Mouse (Mus musculus) liver, embryonic 15.5 days (tissue): ENCODE data around the gene Col6a4. TPM values are rescaled to one million over a fixed set of nuclear protein-coding genes. Genes with fewer than 3 reads are reported as not detected.
A peak's percentile ranks its signal among the peaks of the same experiment; 100 is the strongest.

Experiments used
- ATAC-seq: fragments of 200-750 bp; cut with Nextera tagmentation; 2 replicates; pipeline ENCODE4 v1.8.0; 2017; ENCODE audit warnings: moderate number of reproducible peaks, mild to moderate bottlenecking, moderate library complexity; ENCODE audit not compliant: insufficient read depth
- H3K27ac ChIP-seq: fragments of 300-500 bp; sonication (generic); replicated peaks from 2 replicates; pipeline ENCODE4 v1.5.1; 2015; ENCODE audit warnings: mild to moderate bottlenecking, inconsistent platforms
- H3K27me3 ChIP-seq: fragments of 300-500 bp; sonication (generic); 2 replicates; pipeline ENCODE4 v1.6.1; 2015; ENCODE audit warnings: mild to moderate bottlenecking, inconsistent platforms
- H3K36me3 ChIP-seq: fragments of 300-500 bp; sonication (generic); replicated peaks from 2 replicates; pipeline ENCODE4 v1.6.1; 2015; ENCODE audit warnings: moderate library complexity, mild to moderate bottlenecking, inconsistent platforms
- H3K4me1 ChIP-seq: fragments of 300-500 bp; sonication (generic); replicated peaks from 2 replicates; pipeline ENCODE4 v1.6.1; 2015; ENCODE audit warnings: inconsistent platforms
- H3K4me2 ChIP-seq: fragments of 300-500 bp; sonication (generic); 2 replicates; pipeline ENCODE4 v1.6.1; 2015; ENCODE audit warnings: moderate library complexity, mild to moderate bottlenecking, inconsistent platforms
- H3K4me3 ChIP-seq: fragments of 300-500 bp; sonication (generic); replicated peaks from 2 replicates; pipeline ENCODE4 v1.5.1; 2015; ENCODE audit warnings: mild to moderate bottlenecking, inconsistent platforms
- H3K9ac ChIP-seq: fragments of 300-500 bp; sonication (generic); 2 replicates; pipeline ENCODE4 v1.6.1; 2015; ENCODE audit warnings: moderate library complexity, mild to moderate bottlenecking, inconsistent platforms
- H3K9me3 ChIP-seq: fragments of 300-500 bp; sonication (generic); replicated peaks from 2 replicates; pipeline ENCODE4 v1.6.1; 2016; ENCODE audit warnings: inconsistent platforms
- WGBS: fragments of 180-500 bp; shearing (Covaris S2); methylation state at CpG from one replicate; pipeline ENCODE4 v1.1.7; 2015; ENCODE audit warnings: mixed read lengths; ENCODE audit not compliant: insufficient replicate concordance; 5-methylcytosine and 5-hydroxymethylcytosine counted together
- polyA plus RNA-seq: library from polyadenylated mRNA; unstranded; fragments of >200 nt; fragmentation: Nextera tagmentation; extraction: Ambion mirVana; gene quantifications from 2 replicates; pipeline ENCODE4 v1.2.1, GENCODE M21; 2015

The Col6a4 gene
- polyA plus RNA-seq, 1 experiment from 2014 or later: not detected

- H3K36me3 ChIP-seq: no peaks in the 10 kb centered on the region
- no peak for ATAC-seq
- H3K4me3 ChIP-seq: no peak overlapping the region
- H3K9me3 ChIP-seq: no peaks in the 10 kb centered on the region
- H3K4me1 ChIP-seq: no peaks in the 10 kb centered on the region
- no peak overlapping the region for H3K9ac ChIP-seq
- H3K4me2 ChIP-seq: no peak overlapping the region
- no peaks in the 10 kb centered on the region for H3K27me3 ChIP-seq
- WGBS: 62% methylated on average over 6 of the region's 6 CpGs
- no peak overlapping the region for H3K27ac ChIP-seq
These were observed 107.1 kb downstream of the Col6a4 start for GRCm38 (mm10) chr9:105989468-105989867.

GRCm38 (mm10) chr9:105988096-105988495 is 108.5 kb downstream of the Col6a4 start:
- Histone ChIP-seq H3K36me3 (no peaks in the 10 kb centered on the region), H3K27me3 (no peaks in the 10 kb centered on the region), H3K27ac (no peak overlapping the region), H3K4me1 (no peaks in the 10 kb centered on the region), H3K9ac (no peak overlapping the region), H3K4me3 (no peak overlapping the region), H3K9me3 (no peaks in the 10 kb centered on the region), H3K4me2 (no peak overlapping the region)
- 51% methylated on average over 8 of the region's 8 CpGs for WGBS
- ATAC-seq: no peak

- Histone ChIP-seq H3K27ac (no peak overlapping the region), H3K4me3 (no peak overlapping the region), H3K27me3 (no peaks in the 10 kb centered on the region), H3K4me2 (no peak overlapping the region), H3K36me3 (no peaks in the 10 kb centered on the region), H3K4me1 (no peaks in the 10 kb centered on the region), H3K9ac (no peak overlapping the region), H3K9me3 (no peaks in the 10 kb centered on the region)
- ATAC-seq: no peak
- 37% methylated on average over 10 of the region's 10 CpGs for WGBS
These were observed 111.6 kb downstream of the Col6a4 start for GRCm38 (mm10) chr9:105984931-105985519.

GRCm38 (mm10) chr9:105978479-105978878 is 118.1 kb downstream of the Col6a4 start:
- Histone ChIP-seq H3K4me1 (no peaks in the 10 kb centered on the region), H3K27me3 (no peaks in the 10 kb centered on the region; the same call in none of the 2 replicates), H3K36me3 (no peaks in the 10 kb centered on the region), H3K4me2 (no peak overlapping the region), H3K9ac (no peak overlapping the region), H3K9me3 (no peaks in the 10 kb centered on the region), H3K27ac (no peak overlapping the region), H3K4me3 (no peak overlapping the region)
- ATAC-seq: no peak
- 71% methylated on average over 8 of the region's 8 CpGs for WGBS

- 0 out of 2 replicates have a peak overlapping the region, but pooled peaks have one; percentile 11 for H3K4me2 ChIP-seq
- ATAC-seq: no peak
- 19% methylated on average over 13 of the region's 13 CpGs for WGBS
These were observed 119.7 kb downstream of the Col6a4 start for GRCm38 (mm10) chr9:105976871-105977270.

GRCm38 (mm10) chr9:105976314-105976713 is 120.3 kb downstream of the Col6a4 start:
- Histone ChIP-seq H3K4me2 (no peak overlapping the region), H3K4me1 (no peaks in the 10 kb centered on the region), H3K4me3 (no peak overlapping the region), H3K9ac (no peak overlapping the region), H3K27ac (no peak overlapping the region), H3K9me3 (no peaks in the 10 kb centered on the region), H3K36me3 (no peaks in the 10 kb centered on the region), H3K27me3 (no peaks in the 10 kb centered on the region; the same call in none of the 2 replicates)
- WGBS: 38% methylated on average over 6 of the region's 6 CpGs
- no peak for ATAC-seq

More at GRCm38 (mm10) chr9:105976871-105977270, 119.7 kb downstream of the Col6a4 start:
- Histone ChIP-seq H3K36me3 (no peaks in the 10 kb centered on the region), H3K4me3 (no peak overlapping the region), H3K4me1 (no peaks in the 10 kb centered on the region), H3K27me3 (no peaks in the 10 kb centered on the region; the same call in none of the 2 replicates), H3K27ac (no peak overlapping the region), H3K9me3 (no peaks in the 10 kb centered on the region), H3K9ac (no peak overlapping the region)

GRCm38 (mm10) chr9:105973736-105974135 is 122.8 kb downstream of the Col6a4 start:
- Histone ChIP-seq H3K27me3 (no peaks in the 10 kb centered on the region; the same call in none of the 2 replicates), H3K9ac (no peak overlapping the region), H3K4me3 (no peak overlapping the region), H3K27ac (no peak overlapping the region), H3K4me1 (no peaks in the 10 kb centered on the region), H3K4me2 (no peak overlapping the region), H3K9me3 (no peaks in the 10 kb centered on the region), H3K36me3 (no peaks in the 10 kb centered on the region)
- WGBS: 42% methylated on average over 1 of the region's 1 CpGs
- ATAC-seq: no peak

- H3K9ac ChIP-seq: no peak overlapping the region
- WGBS: 81% methylated on average over 3 of the region's 3 CpGs
These were observed 124.6 kb downstream of the Col6a4 start for GRCm38 (mm10) chr9:105972031-105972430.

GRCm38 (mm10) chr9:105971351-105971894 is 125.2 kb downstream of the Col6a4 start:
- no peak for ATAC-seq
- no peak overlapping the region for H3K27ac ChIP-seq
- H3K4me3 ChIP-seq: no peak overlapping the region
- no peaks in the 10 kb centered on the region for H3K36me3 ChIP-seq
- H3K9me3 ChIP-seq: no peaks in the 10 kb centered on the region
- 75% methylated on average over 14 of the region's 14 CpGs for WGBS
- no peaks in the 10 kb centered on the region for H3K27me3 ChIP-seq
- no peaks in the 10 kb centered on the region for H3K4me1 ChIP-seq
- no peak overlapping the region for H3K9ac ChIP-seq
- no peak overlapping the region for H3K4me2 ChIP-seq

More at GRCm38 (mm10) chr9:105972031-105972430, 124.6 kb downstream of the Col6a4 start:
- no peak for ATAC-seq
- Histone ChIP-seq H3K27me3 (no peaks in the 10 kb centered on the region; the same call in none of the 2 replicates), H3K4me2 (no peak overlapping the region), H3K4me3 (no peak overlapping the region), H3K36me3 (no peaks in the 10 kb centered on the region), H3K27ac (no peak overlapping the region), H3K4me1 (no peaks in the 10 kb centered on the region), H3K9me3 (no peaks in the 10 kb centered on the region)

- H3K27ac ChIP-seq: no peak overlapping the region
- H3K4me1 ChIP-seq: no peaks in the 10 kb centered on the region
- 58% methylated on average over 5 of the region's 5 CpGs for WGBS
- H3K36me3 ChIP-seq: no peaks in the 10 kb centered on the region
- no peaks in the 10 kb centered on the region for H3K27me3 ChIP-seq
- no peaks in the 10 kb centered on the region for H3K9me3 ChIP-seq
- no peak overlapping the region for H3K9ac ChIP-seq
- no peak for ATAC-seq
- H3K4me3 ChIP-seq: no peak overlapping the region
- no peak overlapping the region for H3K4me2 ChIP-seq
These were observed 125.7 kb downstream of the Col6a4 start for GRCm38 (mm10) chr9:105970901-105971300.

- 52% methylated on average over 5 of the region's 5 CpGs for WGBS
- Histone ChIP-seq H3K27me3 (no peaks in the 10 kb centered on the region), H3K4me2 (no peak overlapping the region), H3K9me3 (no peaks in the 10 kb centered on the region), H3K4me3 (no peak overlapping the region), H3K36me3 (no peaks in the 10 kb centered on the region), H3K9ac (no peak overlapping the region), H3K4me1 (no peaks in the 10 kb centered on the region), H3K27ac (no peak overlapping the region)
- ATAC-seq: no peak
These were observed 128.6 kb downstream of the Col6a4 start for GRCm38 (mm10) chr9:105967976-105968375.
